In genomic region chr14:21498361-21498996, GRCm38 (mm10) we compare ENCODE assay signal across 8 mouse cellular contexts. TPM values are rescaled to one million over a fixed set of nuclear protein-coding genes. Genes with fewer than 3 reads are reported as not detected.
DNase-seq lines count a peak whose midpoint lies in the region; ATAC-seq lines count a peak whose summit lies in the region.

No protein-coding gene starts in this region.

- ATAC-seq in neural tube, embryonic 12.5 days (ENCODE audit: low FRiP score, low read depth), result no peak
- ATAC-seq in erythroblast, adult 5-6 weeks (replicated peaks; ENCODE audit: low FRiP score, poor library complexity, severe bottlenecking), result no peak

- no peaks in the 10 kb centered on the region for H3K9me3 ChIP-seq in neural tube, embryonic 12.5 days

- peak; percentile 16 for DNase-seq in embryo, embryonic 10 days (ENCODE audit: low spot score)
- DNase-seq in embryo, embryonic 9.5 days (ENCODE audit: extremely low spot score), result no peak
- DNase-seq in thymus, postnatal 4 days, result peak; percentile 16
- DNase-seq in thymus, postnatal 25 days, result no peak
- DNase-seq in induced T-regulatory cell, adult 2 months (ENCODE audit: low read depth), result peak; percentile 46
- no peak for DNase-seq in left cerebral cortex, adult 11 months (ENCODE audit: low spot score)

- no peaks in the 10 kb centered on the region for H3K27me3 ChIP-seq in neural tube, embryonic 12.5 days (replicated peaks)

- no peak overlapping the region; the same call in 1 of the 2 replicates for H3K27ac ChIP-seq in neural tube, embryonic 12.5 days

- peak overlapping the region; percentile 92 for H3K4me3 ChIP-seq in neural tube, embryonic 12.5 days

- peak overlapping the region; percentile 97 for H3K9ac ChIP-seq in neural tube, embryonic 12.5 days

- H3K4me1 ChIP-seq in neural tube, embryonic 12.5 days, result peaks cover 21% of the 10 kb centered on the region

- no peaks in the 10 kb centered on the region for H3K36me3 ChIP-seq in neural tube, embryonic 12.5 days

- H3K4me2 ChIP-seq in neural tube, embryonic 12.5 days (replicated peaks), result peak overlapping the region; percentile 88

- 2% methylated on average over 7 of the region's 7 CpGs for WGBS in neural tube, embryonic 12.5 days

RNA-seq across cellular contexts. Expression of gene Kat6b, which starts 17.2 kb away (rescaled TPM):
- 20.0 and 20.9 TPM in 2 replicates for polyA plus RNA-seq in neural tube, embryonic 12.5 days (2016; fragmentation: Nextera tagmentation; extraction: Ambion mirVana)
- total RNA-seq in erythroblast, adult 5-6 weeks (2015; ENCODE audit: low replicate concordance), result 6.3 and 6.9 TPM in 2 replicates
- 7.4 and 10.6 TPM in 2 replicates for total RNA-seq in erythroblast, adult 5-6 weeks (2017; ENCODE audit: low replicate concordance)

Comparison
In these comparisons a context has a peak if more than half of its experiments do, and no peak if none do; other contexts are left out.
1. DNase-seq: peak in embryo, embryonic 10 days (single experiment), thymus, postnatal 4 days (single experiment) and induced T-regulatory cell, adult 2 months (single experiment); none in embryo, embryonic 9.5 days (single experiment), thymus, postnatal 25 days (single experiment) and left cerebral cortex, adult 11 months (single experiment).